Mouse (Mus musculus) cerebellum, adult 2 months (tissue): ENCODE measurements at regions not wholly inside any gene's neighbourhood (a gene's known extent, or its start where the extent isn't known, plus 50 kb on each side); places are given as distances from the start of the nearest gene placed in this dataset.

Experiments used
- CTCF ChIP-seq: fragments of 200-500 bp; IDR thresholded peaks from 2 replicates; pipeline ENCODE4 v1.5.1; 2011; ENCODE audit warnings: low read depth, mild to moderate bottlenecking, control low read depth, low read length, moderate library complexity, borderline replicate concordance; ENCODE audit not compliant: insufficient read depth
- POLR2A ChIP-seq: fragments of 200-500 bp; IDR thresholded peaks from 2 replicates; pipeline ENCODE4 v1.6.1; 2011; ENCODE audit warnings: low read length, control low read depth, borderline replicate concordance; ENCODE audit not compliant: insufficient read depth

GRCm38 (mm10) chr9:41446431-41447203 is 285.1 kb upstream of the Ubash3b start:
- TF ChIP-seq CTCF (no peak), POLR2A (no peak)
